Mouse (Mus musculus) testis, postnatal 14 days (tissue): ENCODE measurements around the gene Wwox.

Experiments used
- DNase-seq: peaks from one replicate; pipeline ENCODE4 v3.0.0; 2021; ENCODE audit warnings: low spot score

Wwox gene

DNA sequence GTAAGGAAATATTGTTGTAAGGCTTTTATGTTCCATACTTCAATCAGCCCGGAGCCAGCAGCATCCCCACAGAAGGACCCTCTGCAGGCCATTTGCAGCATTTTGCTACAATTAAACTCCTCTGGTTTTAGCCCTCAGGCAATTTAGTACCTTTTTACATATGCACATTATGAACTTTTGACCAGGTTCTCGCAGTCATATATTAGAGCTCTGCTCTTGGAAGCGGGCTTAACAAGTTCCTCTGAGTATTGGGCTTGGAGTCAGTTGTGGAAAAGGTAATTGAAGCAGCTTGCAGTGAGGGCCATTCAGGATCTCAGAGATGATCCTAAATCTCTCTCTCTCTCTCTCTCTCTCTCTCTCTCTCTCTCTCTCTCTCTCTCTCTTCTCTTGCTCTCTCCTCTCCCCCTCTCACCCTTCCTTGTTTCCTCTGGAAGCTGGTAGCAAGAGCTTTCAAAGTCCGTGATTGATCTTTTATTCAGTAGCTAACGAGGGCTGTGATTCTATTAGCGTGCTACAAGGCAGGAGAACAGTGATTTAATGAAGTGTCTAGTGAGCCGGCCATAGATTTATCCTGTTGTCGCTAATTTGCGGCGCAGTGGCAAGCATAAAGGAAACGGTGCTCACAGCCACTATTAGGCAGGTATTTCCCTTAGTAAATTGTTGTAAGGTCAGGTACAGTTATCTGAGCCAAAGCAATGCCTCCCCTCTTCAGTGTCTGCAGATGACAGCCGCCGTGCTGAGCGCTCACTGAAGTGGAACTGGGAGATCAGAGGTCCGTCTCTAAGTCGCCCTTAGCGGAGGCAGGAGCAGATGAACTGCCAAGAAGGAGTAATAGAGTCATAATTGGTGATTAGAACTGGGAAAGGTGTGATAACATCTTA is 292.0 kb downstream of the Wwox start:
- no peak for DNase-seq

DNA sequence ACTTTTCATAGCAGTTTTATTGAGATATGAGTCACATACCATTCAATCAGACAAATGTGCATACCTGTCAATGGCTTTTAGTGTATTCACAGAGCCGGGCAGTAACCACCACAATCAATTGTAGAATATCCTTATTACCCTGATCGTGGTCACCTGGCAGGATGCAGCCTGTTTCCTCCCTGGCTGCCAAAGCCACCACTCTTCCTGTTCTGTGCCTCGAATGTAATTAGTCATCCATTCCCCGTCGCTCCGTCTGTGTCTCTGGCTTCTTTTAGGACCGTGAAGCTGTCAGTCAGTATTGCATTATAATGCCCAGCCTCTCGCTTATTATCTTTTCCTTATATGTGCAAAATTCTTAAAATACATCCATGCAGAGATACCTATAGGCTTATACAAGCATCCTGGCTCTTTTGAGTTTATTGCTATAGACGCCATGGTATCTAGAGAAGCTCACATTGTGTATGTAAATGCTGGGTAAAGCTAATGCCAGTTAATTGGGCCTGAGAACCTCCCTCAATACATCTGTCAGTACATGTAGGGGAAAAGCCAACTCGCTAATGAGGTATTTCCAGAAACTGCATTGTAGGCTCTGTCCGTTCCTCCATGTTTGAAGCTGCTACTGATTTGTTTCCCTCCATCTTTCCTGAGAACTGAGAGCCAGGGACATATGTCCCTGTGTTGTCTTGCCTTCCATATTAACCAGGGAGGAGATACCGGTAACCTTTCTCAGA is 303.9 kb downstream of the Wwox start:
- no peak for DNase-seq

DNA sequence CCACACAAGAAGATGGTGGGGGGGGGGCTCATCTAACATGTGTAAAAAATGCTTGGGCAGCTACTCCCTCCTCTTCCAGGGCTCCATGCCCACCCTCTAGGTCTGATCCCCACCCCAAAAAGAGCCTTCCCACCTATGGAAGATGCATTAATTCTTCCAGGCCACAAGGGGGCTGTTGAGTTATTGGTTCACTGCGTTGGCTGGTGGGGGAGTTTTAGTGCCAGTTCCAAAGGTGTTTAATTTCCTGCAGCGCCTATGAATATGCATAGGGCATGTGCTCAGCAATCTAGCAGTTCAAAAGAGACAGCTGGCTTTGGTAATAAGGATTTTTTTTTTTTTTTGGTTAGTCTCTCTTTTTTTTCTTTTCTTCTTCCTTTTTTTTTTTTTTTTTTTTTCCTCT is 306.9 kb downstream of the Wwox start:
- no peak for DNase-seq

DNA sequence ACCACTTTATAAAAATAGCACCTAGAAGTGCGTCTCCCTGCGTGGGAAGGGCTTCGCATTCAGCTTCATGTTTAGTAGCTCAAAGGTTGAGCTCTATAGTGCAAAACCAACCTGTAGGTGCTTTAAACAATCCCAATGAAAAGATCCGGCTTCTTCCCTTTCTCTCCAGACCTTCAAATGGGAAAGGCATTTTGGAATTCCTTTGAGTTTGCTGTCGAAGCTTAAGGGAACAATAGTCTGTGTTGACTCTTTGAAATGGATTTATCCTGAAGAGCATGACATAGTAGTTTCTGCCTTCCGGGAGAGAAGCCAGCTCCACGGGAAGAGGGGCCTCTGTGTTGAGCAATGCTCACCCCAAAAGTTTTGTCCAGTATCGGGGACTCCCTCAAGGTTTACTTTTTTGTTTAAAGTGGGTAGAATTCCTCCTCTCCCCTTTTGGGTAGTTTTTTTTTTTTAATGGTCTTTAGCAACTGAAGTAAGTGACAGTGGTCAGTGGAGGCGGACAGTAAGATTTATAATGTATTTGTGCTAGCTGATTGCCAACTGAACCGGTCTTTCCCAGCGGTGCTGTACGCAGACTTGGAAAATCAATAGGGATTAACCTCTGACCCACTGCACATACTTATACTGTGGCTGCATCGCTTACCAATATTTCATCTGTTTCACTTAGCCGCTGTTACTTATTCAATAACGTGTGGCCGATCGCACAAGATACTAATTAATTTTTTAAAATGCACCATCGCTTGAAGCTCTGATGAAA is 312.1 kb downstream of the Wwox start:
- no peak for DNase-seq

DNA sequence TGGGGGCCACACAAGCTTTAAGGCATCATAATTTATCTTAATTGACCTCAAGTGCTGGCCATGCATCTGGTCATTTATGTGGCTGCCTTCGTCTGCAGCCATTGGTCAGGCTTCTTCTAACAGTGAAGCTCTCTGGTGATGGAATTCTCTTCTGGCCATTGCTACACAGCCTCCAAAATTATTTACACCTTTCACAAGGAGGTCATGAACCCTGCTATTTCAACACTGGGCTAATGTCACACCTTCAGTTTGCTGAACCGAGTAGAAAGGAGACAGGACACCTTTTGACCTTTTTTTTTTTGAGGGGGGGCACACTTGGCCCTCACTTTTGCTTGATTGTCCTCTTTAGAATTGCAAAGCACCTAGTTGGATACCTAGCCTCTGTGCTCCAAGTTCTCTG is 320.2 kb downstream of the Wwox start:
- DNase-seq, result no peak

DNA sequence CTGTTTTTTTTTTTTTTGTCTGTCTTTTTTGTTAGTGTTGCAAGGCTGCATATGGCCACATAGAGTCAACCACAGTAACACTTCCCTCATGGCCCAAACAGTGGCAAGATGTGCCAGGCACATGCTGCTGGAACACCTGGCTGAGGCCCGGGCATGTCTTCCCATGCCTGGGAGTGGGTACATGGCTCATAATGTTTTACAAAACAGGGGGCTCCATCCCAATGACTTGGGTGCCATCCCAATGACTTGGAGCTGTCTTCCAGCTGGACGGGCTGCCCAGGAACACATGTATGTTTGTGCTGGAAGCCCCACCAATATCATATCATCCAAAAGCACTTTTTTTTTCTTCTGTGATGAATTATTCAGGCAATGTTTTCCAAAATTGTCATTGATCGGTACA is 329.1 kb downstream of the Wwox start:
- DNase-seq, result no peak

DNA sequence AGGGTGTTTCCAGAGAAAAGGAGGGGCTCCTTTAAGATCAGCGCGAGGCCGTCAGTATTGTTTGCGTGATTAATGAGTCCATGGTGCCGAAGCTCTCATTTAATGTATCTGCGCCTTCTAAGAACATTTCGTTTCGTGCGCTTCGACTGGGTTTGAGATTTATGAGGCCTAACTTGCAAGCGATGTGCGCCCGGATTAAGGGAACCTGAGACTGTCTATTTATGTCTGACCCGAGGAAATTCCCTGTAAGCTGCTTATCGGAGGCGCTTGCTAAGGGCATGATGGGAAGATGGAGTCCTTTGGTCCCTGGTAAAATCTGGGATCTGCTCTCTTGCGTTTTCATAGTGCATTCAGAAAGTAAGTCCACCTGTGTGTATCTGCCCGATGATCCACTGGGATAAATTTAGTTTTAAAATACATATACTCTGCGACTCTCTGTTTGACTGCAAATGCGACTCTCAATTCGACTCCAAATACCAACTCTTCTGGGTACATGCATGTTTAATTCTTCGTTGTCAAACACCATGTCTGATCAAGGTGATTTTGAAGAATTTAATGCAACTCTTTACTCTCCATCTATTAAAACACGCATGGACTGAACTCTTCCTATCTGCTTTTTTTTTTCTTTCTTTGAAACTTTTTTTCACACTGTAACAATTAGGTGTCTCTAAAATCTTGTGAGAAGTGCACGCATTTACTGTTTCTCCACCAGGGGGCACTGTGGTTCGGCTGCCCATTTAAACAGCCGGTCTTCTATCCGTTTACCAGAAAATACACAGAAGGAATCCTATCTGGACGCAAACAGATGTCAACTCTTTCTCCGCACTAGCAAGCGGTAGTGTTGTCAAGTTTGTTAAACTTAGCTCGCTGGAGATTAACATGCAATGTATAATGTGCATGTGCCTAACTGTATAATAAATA is 331.7 kb downstream of the Wwox start:
- DNase-seq, result peak; percentile 55

DNA sequence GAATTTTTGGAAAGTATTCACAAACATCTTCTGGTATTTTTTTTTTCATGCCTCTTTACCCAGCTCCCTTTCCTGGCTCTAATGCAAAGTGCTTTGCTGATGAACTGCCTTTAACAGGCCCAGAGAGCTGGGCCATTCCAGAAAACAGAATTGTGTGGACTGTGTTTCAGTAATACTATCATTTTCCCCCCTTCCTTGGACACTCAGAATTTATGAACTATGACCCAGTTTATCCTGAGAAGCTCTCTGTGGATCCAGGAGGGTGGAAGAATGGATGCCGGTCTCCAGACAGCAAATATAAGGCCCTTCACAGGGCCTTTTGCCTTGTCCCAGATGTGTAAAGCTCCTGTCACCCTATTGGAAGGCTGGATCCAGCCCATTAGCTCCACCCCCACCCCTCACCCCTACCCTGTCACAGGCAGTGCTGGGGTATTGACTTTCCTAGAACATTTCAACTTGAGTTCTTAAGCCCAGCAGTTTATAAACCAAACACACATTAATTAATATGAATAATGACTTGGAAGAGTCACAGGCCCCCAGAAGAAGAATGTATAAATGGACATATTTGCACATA is 332.9 kb downstream of the Wwox start:
- DNase-seq, result no peak

DNA sequence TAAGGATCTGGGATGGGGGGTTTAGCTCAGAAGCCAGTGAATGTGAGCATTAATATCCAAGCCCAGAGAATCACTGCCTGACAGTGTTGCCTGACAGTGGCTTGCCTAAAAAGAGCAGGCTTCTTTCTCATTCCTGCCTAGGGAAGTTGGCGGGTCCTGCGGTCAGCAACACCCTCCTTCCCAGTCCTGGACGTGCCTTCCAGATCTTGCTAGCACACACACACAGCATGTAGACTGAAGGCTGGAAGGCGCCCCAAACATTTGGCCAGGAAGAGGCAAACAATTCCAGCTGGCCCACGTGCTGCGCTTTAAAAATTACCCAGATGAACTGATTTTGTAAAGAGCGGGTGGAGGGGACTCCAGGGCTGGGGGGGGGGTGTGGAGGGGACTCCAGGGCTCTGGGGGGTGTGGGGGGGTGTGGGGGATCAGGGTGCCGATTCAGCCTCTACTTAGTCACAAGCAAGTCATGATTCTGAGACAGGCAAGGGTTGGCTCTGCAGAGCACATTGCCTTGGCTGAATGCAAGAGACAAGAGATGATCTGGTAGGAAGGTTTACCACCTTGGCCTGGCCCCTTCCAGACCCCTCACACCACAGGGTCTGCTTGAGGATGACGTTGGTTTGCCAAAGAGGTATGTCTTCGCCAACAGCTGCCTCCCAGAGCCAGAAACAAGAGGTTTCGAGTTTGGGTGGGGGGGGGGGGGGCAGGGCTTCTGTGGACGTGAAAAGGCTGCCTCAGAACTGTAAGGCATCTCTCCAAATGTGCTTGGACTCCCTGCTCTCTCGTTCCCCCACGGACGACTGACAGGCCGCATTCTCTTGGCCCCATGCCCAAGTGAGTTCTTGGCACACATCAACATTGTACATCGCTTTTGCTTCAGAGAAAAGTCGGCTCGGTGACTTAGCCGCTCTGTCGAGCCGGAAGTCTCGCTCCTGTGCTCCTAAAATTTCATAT is 334.3 kb downstream of the Wwox start:
- DNase-seq, result peak; percentile 61

DNA sequence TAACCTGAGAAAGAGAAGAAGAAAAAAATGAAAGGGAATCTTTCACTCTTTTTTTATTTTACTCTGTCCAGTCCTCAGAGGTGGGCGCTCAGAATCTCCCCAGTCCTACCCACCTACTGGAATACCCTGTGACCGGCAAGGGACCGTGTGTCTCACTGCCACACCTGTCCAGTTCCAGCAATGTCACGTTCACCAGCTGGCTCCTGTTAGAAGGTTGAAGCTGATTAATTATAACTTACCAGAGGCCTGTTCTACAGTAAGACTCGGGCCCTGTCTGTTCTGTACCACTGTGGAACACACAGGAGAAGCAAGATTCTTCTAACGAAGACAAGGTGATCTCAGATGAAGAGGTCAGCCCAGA is 334.9 kb downstream of the Wwox start:
- DNase-seq, result no peak

DNA sequence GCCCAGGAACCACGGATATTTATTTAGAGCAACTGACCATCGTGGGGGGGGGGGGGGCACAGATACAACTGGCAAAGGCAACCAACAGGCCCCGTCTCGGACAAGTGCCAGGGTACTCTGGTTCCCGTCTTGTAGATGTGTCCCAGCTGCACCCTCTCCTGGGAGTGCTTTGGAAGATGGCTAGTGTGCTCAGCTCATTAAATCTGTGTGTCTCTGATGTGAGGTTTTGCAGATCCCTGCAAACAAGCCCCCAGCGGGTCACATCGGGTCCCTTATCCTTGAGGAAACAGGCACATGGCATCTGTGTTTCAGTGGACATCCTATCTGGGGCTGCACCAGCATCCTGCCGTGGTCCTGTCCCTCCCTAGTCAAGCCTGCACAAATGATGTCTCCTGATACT is 336.1 kb downstream of the Wwox start:
- DNase-seq, result no peak

DNA sequence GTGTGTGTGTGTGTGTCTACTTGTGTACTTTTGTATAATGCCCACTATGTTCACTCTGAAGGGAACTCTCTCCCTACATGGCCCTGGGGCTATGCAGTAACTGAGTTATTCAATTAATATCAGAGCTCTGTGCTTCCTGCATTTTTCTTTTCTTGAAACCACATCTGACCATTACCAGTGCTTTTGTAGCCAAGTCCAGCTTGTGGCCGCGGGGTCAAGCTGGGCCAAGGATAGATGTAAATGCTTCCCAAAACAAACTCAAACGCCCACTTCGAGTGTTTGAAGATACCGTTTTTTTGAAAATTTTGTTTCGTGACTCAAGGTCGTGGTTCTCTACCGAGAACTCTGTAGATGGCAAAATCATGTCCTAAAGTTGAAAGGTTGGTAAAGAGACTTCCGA is 337.2 kb downstream of the Wwox start:
- no peak for DNase-seq

DNA sequence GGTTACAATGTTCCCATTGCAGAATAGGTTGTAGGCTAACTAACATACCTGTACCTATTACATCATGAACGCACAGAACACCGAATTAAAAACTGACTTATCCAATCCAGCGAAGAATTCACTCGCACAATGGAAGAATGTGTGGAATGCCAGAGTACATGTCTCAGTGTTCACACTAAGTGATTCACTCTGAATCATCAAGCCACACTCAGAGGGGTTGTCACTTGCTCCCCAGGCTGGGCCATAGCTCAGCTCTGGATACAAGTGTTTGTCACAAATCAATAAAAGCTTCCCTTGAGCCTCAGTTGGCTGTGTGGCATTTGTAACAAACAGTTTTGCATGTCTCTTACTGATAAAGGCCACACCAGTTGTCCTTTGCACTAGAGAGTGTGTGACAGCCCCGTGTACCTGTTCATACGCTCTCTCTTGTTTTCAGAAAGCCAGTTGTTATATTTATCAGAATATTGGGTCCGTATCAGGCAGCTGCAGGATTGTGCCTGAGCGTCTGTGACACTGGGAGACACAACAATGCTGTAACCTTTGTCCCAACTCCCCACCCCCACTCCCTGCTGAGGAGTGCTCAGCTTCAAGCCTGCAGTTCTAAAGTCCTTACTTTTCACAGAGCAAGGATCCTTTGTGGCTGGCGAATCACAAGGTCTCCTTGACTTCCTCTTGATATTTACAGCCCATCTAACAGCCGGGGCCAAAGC is 338.0 kb downstream of the Wwox start:
- DNase-seq, result no peak

DNA sequence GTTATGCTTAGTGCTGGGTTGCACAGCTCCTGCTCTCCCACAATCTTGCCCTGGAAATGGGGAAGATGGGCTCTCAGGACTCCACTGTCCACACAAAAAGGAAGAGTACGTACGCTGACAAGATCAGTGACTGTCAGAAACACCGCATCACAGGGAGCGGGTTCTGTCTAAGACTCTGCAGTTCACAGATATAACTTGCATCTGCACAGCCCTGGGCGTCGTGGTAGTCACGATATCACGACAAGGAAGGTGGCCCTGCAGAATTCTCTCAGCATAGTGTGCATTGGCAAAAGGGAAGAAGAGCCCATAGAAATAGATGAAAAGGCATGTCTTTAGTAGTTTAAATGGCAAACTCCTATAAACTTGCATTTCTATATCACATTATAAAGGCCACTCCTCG is 339.5 kb downstream of the Wwox start:
- no peak for DNase-seq

DNA sequence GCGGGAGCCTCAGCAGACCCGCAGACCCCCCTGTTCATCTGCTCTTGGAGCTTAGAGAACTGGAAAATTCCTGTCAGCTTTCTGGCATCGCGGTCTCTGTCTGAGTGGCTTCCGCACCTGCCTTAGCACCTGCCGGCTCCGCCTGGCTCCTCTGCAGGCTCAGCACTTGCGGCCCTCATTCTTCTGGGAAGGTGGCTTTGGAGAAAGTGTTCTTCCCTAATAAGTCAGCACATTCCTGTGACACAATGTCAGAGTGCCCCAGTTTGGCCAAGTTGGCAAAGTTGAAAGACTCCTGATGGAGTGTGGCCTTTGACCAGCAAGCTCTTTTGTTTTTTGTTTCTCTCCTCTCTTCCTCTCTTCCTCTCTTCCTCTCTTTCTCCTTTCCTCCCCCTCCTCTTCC is 343.9 kb downstream of the Wwox start:
- DNase-seq, result no peak

DNA sequence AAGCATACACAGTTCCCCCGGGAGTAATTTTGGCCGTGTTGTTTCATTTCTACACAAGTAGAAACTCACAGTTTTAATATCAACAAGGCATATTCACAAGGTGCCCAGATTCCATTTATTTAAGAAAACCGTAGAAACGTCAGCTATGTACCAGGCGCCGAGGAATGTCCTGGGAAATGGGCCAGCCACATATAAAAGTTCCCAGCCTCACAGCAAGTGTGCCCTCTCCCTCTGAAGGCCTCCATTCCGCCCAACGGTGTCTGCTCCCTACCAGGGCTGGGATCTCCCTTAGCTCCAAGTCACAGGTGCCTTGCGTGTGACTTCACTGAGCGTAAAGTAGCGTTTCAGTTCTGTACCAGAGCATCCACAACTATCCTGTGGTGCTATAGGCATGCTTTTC is 346.4 kb downstream of the Wwox start:
- DNase-seq, result no peak

DNA sequence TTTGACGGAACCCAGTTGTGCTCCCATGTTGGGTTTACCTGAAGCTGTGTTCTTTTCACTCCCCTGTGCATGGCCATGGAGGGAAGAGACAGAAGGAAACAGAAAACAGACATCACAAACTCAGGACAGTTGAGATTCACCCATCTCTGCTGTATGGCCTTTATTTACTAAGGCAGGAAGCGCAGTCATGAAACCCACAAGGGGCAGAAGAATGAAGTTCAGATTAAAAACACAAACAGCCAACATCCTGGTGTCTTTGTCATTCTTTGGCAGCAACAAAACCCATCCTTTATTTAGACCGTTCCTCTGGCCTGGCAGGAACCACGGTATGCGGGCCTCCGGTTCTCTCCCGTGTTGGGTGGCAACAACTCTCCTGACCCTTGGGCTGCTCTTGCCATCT is 350.2 kb downstream of the Wwox start:
- DNase-seq, result no peak

DNA sequence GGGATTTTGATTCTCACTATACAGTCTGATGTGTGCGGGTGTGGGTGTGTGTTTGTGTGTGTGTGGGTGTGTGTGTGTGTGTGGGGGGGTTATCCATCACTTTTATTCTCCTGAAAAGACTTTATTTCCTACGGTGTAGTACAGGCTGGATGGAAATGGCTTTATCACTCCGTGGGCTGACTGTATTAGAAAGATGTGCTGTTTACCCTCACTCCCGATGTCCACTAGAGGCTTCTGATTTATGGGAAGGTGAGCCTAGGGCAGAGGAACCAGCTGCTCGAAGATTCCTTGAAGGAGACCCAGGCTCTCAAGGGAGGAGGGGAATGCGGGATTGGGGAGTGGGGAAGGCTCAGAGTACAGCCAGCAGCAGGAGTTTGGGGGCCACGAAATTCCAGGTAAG is 351.3 kb downstream of the Wwox start:
- DNase-seq, result no peak

DNA sequence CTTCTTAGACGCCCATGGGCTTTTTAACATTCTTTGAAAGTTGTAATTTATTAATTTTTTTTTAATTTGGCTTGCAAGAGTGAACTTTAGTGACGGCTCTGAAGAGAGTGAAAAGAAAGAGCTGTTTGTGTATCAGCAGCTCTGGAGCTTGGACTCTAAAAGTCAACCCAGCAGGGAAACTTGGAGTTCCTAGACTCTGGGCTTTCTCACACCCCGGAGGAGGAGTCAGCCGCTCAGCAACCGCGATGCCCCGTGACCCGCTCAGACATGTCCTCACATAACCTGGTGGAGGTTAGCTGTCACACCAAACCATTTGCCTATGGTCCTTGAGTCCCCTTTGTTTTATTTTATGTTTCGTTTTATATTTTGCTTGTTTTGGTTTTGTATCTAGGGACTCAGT is 354.2 kb downstream of the Wwox start:
- DNase-seq, result no peak
